In genomic region chr7:138835028-138835427, GRCm38 (mm10) we compare ENCODE assay signal across 15 mouse cellular contexts. TPM values are rescaled to one million over a fixed set of nuclear protein-coding genes. Genes with fewer than 3 reads are reported as not detected.
DNase-seq lines count a peak whose midpoint lies in the region; ATAC-seq and TF ChIP-seq lines count a peak whose summit lies in the region.
"Had no signal": no experiment of that assay in that cellular context is flagged by ENCODE, and none has a peak within 500 bp of the region (broad histone marks: within the 10 kb centered on the region; RNA-seq: fewer than 3 reads in every experiment).

No protein-coding gene starts in this region.

- WGBS in kidney, postnatal 0 days = 84% methylated on average over 3 of the region's 3 CpGs

- TF ChIP-seq CTCF in kidney, postnatal 0 days (IDR thresholded peaks at IDR 0.05; ENCODE audit: low read depth) = peak; percentile 54

- H3K4me3 ChIP-seq in kidney, postnatal 0 days (replicated peaks; ENCODE audit: low read depth, low read length) = no peak overlapping the region
- H3K4me3 ChIP-seq: heart, embryonic 15.5 days; hindbrain, embryonic 13.5 days; midbrain, embryonic 15.5 days had no signal

- no peaks in the 10 kb centered on the region for H3K4me1 ChIP-seq in kidney, postnatal 0 days (replicated peaks; ENCODE audit: insufficient read depth, low read length)
- H3K4me1 ChIP-seq: hindbrain, embryonic 13.5 days; midbrain, embryonic 15.5 days had no signal

- peak; percentile 27 for DNase-seq in embryo, embryonic 10.5 days (ENCODE audit: low spot score)
- DNase-seq in embryo, embryonic 9.5 days (ENCODE audit: extremely low spot score) = no peak
- no peak for DNase-seq in kidney, postnatal 0 days (ENCODE audit: low spot score)
- DNase-seq in kidney, postnatal 10 days = no peak
- DNase-seq in 3T3-L1 (ENCODE audit: low read depth, low spot score) = peak; percentile 65
- DNase-seq in NIH3T3 (ENCODE audit: low read depth) = peak; percentile 53
- DNase-seq in spleen, postnatal 36 days (ENCODE audit: low spot score in 2 of 2) = no peak
- DNase-seq in frontal cortex, postnatal 36 days (ENCODE audit: low spot score in 2 of 2) = no peak
- DNase-seq: cerebellum, postnatal 25 days; kidney, adult 9 months; lung, postnatal 10 days had no signal

- no peak overlapping the region for H3K27ac ChIP-seq in kidney, postnatal 0 days
- H3K27ac ChIP-seq: heart, embryonic 15.5 days; hindbrain, embryonic 13.5 days; midbrain, embryonic 15.5 days had no signal

- H3K27me3 ChIP-seq in kidney, postnatal 0 days (ENCODE audit: insufficient read depth, low read length) = no peaks in the 10 kb centered on the region
- H3K27me3 ChIP-seq: heart, embryonic 15.5 days; hindbrain, embryonic 13.5 days; midbrain, embryonic 15.5 days had no signal

- peaks cover 9% of the 10 kb centered on the region for H3K36me3 ChIP-seq in kidney, postnatal 0 days (ENCODE audit: insufficient read depth, low read length)
- H3K36me3 ChIP-seq: midbrain, embryonic 15.5 days had no signal

- H3K4me2 ChIP-seq in kidney, postnatal 0 days (ENCODE audit: low read length) = no peak overlapping the region
- H3K4me2 ChIP-seq: heart, embryonic 15.5 days; hindbrain, embryonic 13.5 days; liver, embryonic 11.5 days; midbrain, embryonic 15.5 days had no signal

- no peak for ATAC-seq in kidney, postnatal 0 days (replicated peaks; ENCODE audit: low FRiP score, low read depth)
- ATAC-seq: midbrain, embryonic 15.5 days had no signal

- H3K9ac ChIP-seq in kidney, postnatal 0 days (ENCODE audit: low read depth, low read length) = no peak overlapping the region
- H3K9ac ChIP-seq: heart, embryonic 15.5 days; hindbrain, embryonic 13.5 days; midbrain, embryonic 15.5 days had no signal

- no peaks in the 10 kb centered on the region for H3K9me3 ChIP-seq in kidney, postnatal 0 days (replicated peaks; ENCODE audit: low read length)
- H3K9me3 ChIP-seq: heart, embryonic 15.5 days; hindbrain, embryonic 13.5 days; midbrain, embryonic 15.5 days had no signal

RNA-seq across cellular contexts. Expression of gene Ppp2r2d, which starts 10.9 kb away (rescaled TPM):
- 32.1 and 33.2 TPM in 2 replicates for polyA plus RNA-seq in kidney, postnatal 0 days (2015; fragmentation: Nextera tagmentation; extraction: Ambion mirVana)

RNA-seq across cellular contexts. Expression of gene Mapk1ip1, which starts 11.0 kb away (rescaled TPM):
- 16.5 and 19.5 TPM in 2 replicates for polyA plus RNA-seq in kidney, postnatal 0 days (2015; fragmentation: Nextera tagmentation; extraction: Ambion mirVana)

Comparison
In these comparisons a context has a peak if more than half of its experiments do, and no peak if none do; other contexts are left out.
1. DNase-seq: peak in embryo, embryonic 10.5 days (single experiment), 3T3-L1 (single experiment) and NIH3T3 (single experiment); none in embryo, embryonic 9.5 days (single experiment), kidney, postnatal 0 days (single experiment), kidney, postnatal 10 days (single experiment), spleen, postnatal 36 days (0 of 2) and frontal cortex, postnatal 36 days (0 of 2).